Mouse (Mus musculus): ENCODE results near the gene 4930402H24Rik. TPM values are rescaled to one million over a fixed set of nuclear protein-coding genes. Genes with fewer than 3 reads are reported as not detected.

Gene 4930402H24Rik
- total and polyA plus RNA-seq, 3 experiments: 6.1 to 6.2 TPM; not detected in 1

DNA sequence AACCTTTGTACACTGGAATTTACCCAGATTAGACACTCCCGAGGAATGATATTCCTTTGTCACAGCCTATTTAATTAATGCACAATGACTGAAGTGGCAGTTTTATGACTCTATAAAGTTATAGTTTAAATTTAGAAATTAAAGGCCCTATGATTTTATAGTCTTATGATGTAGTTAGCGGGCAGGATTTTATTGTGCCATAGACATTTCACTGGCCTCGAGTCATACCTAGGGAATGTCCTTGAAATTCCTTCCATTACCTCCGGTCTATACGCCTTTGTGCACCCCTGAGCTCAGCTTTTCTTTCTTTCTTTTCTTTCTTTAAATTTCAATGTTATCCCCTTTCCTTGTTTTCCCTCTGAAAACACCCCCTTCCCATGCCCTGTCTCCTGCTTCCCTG lies 35.3 kb downstream of the 4930402H24Rik start:
- Histone ChIP-seq H3K27me3 (ENCODE audit: control insufficient read depth in 1 of 2, insufficient read depth in 2 of 2, low read length in 2 of 2) (no peaks in the 10 kb centered on the region), H3K9me3 (replicated peaks; ENCODE audit: insufficient read depth, low read length) (no peaks in the 10 kb centered on the region), H3K4me3 (ENCODE audit: control insufficient read depth in 1 of 2, insufficient read depth in 1 of 2, low read depth in 2 of 2, low read length in 2 of 2) (no peak overlapping the region), H3K27ac (ENCODE audit: control insufficient read depth, low read depth, low read length) (no peak overlapping the region), H3K9ac (ENCODE audit: control insufficient read depth, low read depth, low read length, poor library complexity, severe bottlenecking) (no peak overlapping the region), H3K4me1 (ENCODE audit: control insufficient read depth in 1 of 2, insufficient read depth in 2 of 2, low read length in 2 of 2) (no peaks in the 10 kb centered on the region), H3K36me3 (ENCODE audit: control insufficient read depth in 1 of 2, insufficient read depth in 2 of 2, low read length in 2 of 2) (no peaks in the 10 kb centered on the region), H3K79me2 (ENCODE audit: control insufficient read depth, insufficient read depth, low read length, poor library complexity) (no peaks in the 10 kb centered on the region)
- DNase-seq (ENCODE audit: low read depth, low spot score): no peak
- no peak for TF ChIP-seq ZMIZ1 (IDR thresholded peaks at IDR 0.05; ENCODE audit: low read depth, low read length)
- TF ChIP-seq ELF1 (IDR thresholded peaks at IDR 0.05; ENCODE audit: low read depth, low read length): no peak
- TF ChIP-seq UBTF (IDR thresholded peaks at IDR 0.05; ENCODE audit: borderline replicate concordance, insufficient read depth, low read depth, low read length): no peak
- TF ChIP-seq MAZ (IDR thresholded peaks at IDR 0.05; ENCODE audit: low read depth, low read length): no peak
- TF ChIP-seq KAT2A (conservative IDR thresholded peaks at IDR 0.05; ENCODE audit: low read depth, low read length): no peak
- TF ChIP-seq RCOR1 (IDR thresholded peaks at IDR 0.05; ENCODE audit: low read depth, low read length): no peak
- no peak for TF ChIP-seq CHD1 (IDR thresholded peaks at IDR 0.05; ENCODE audit: low read depth, low read length)
- TF ChIP-seq POLR2A (IDR thresholded peaks at IDR 0.05; ENCODE audit: control insufficient read depth in 1 of 2, insufficient read depth in 1 of 2, low read depth in 1 of 2, low read length in 2 of 2, poor library complexity in 1 of 2): no peak
- TF ChIP-seq SIN3A (IDR thresholded peaks at IDR 0.05; ENCODE audit: low read length): no peak
- TF ChIP-seq POLR2AphosphoS5 (IDR thresholded peaks at IDR 0.05; ENCODE audit: borderline replicate concordance, low read depth, low read length): no peak
- TF ChIP-seq ETS1 (IDR thresholded peaks at IDR 0.05; ENCODE audit: low read depth, low read length): no peak
- no peak for TF ChIP-seq GABPA (IDR thresholded peaks at IDR 0.05; ENCODE audit: low read depth, low read length)
- no peak for TF ChIP-seq ZKSCAN1 (IDR thresholded peaks at IDR 0.05; ENCODE audit: low read depth, low read length)
- no peak for TF ChIP-seq SMC3 (IDR thresholded peaks at IDR 0.05; ENCODE audit: low read depth, low read length)

DNA sequence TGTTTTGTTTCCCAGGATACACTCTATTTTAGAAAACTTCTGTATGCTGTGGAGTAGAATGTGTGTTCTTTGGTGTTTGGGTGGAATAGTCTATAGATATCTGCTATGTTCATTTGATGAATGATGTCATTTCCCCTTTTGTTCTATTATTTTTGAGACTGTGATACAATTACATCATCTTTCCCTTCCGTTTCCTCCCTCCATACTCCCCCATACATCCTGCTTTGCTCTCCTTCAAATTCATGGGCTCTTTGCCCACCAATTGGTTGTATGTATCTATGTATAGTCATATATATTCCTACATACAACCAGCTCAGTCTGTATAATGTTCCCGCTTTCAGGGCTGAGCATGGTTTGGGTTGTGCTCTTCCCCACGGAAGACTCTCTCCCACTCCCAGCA lies 44.1 kb downstream of the 4930402H24Rik start:
- peaks cover 0 to 7% of the 10 kb centered on the region in 2 experiments; a peak in 2 of 4 replicates for H3K36me3 ChIP-seq (ENCODE audit: control insufficient read depth in 1 of 2, insufficient read depth in 2 of 2, low read length in 2 of 2)
- DNase-seq (ENCODE audit: low read depth, low spot score): no peak
- H3K9me3 ChIP-seq (replicated peaks; ENCODE audit: insufficient read depth, low read length): no peaks in the 10 kb centered on the region
- H3K4me3 ChIP-seq (ENCODE audit: control insufficient read depth in 1 of 2, insufficient read depth in 1 of 2, low read depth in 2 of 2, low read length in 2 of 2): no peak overlapping the region
- TF ChIP-seq RCOR1 (IDR thresholded peaks at IDR 0.05; ENCODE audit: low read depth, low read length) (no peak), ETS1 (IDR thresholded peaks at IDR 0.05; ENCODE audit: low read depth, low read length) (0 out of 2 replicates have a peak, but pooled peaks have one; percentile 8)
- H3K27me3 ChIP-seq (ENCODE audit: control insufficient read depth in 1 of 2, insufficient read depth in 2 of 2, low read length in 2 of 2): no peaks in the 10 kb centered on the region
- peaks cover 3 to 15% of the 10 kb centered on the region in 2 experiments; a peak in 3 of 4 replicates for H3K4me1 ChIP-seq (ENCODE audit: control insufficient read depth in 1 of 2, insufficient read depth in 2 of 2, low read length in 2 of 2)
- H3K79me2 ChIP-seq (ENCODE audit: control insufficient read depth, insufficient read depth, low read length, poor library complexity): no peaks in the 10 kb centered on the region
- H3K27ac ChIP-seq (ENCODE audit: control insufficient read depth, low read depth, low read length): no peak overlapping the region
- H3K9ac ChIP-seq (ENCODE audit: control insufficient read depth, low read depth, low read length, poor library complexity, severe bottlenecking): no peak overlapping the region

DNA sequence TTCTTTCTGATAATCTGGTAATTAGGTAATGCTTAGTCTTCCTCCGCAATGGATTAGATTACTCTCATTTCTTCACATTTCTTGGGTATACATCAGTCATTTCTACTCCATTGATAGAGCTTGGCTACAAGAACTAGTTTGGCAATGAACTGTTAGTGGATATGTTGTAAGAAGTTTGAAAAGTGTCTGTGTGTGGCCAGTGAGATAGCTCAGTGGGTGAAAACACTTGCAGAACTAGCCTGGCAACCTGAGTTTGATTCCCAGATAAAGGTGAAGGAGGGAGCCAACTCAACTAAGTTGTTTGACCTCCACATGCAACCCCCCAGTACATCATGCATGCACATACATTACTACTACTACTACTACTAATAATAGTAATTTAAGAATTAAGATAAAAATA lies 53.2 kb downstream of the 4930402H24Rik start:
- no peak overlapping the region for H3K9ac ChIP-seq (ENCODE audit: control insufficient read depth, low read depth, low read length, poor library complexity, severe bottlenecking)
- no peak overlapping the region for H3K27ac ChIP-seq (ENCODE audit: control insufficient read depth, low read depth, low read length)
- TF ChIP-seq ZC3H11A (IDR thresholded peaks at IDR 0.05; ENCODE audit: low read depth, low read length) (no peak), ELF1 (IDR thresholded peaks at IDR 0.05; ENCODE audit: low read depth, low read length) (no peak), POLR2AphosphoS2 (IDR thresholded peaks at IDR 0.05; ENCODE audit: low read length) (no peak), USF1 (IDR thresholded peaks at IDR 0.05; ENCODE audit: low read depth, low read length) (no peak), ZKSCAN1 (IDR thresholded peaks at IDR 0.05; ENCODE audit: low read depth, low read length) (no peak), MAFK (IDR thresholded peaks at IDR 0.05; ENCODE audit: borderline replicate concordance, low read depth, low read length) (no peak), JUND (IDR thresholded peaks at IDR 0.05; ENCODE audit: low read depth, low read length) (no peak), USF2 (IDR thresholded peaks at IDR 0.05; ENCODE audit: borderline replicate concordance in 1 of 2, insufficient read depth in 1 of 2, low read depth in 1 of 2, low read length in 2 of 2) (no peak), EP300 (IDR thresholded peaks at IDR 0.05; ENCODE audit: low read depth in 1 of 2, low read length in 2 of 2) (no peak), MAX (IDR thresholded peaks at IDR 0.05; ENCODE audit: low read length) (no peak)
- DNase-seq (ENCODE audit: low read depth, low spot score): no peak
- H3K4me1 ChIP-seq (ENCODE audit: control insufficient read depth in 1 of 2, insufficient read depth in 2 of 2, low read length in 2 of 2): peaks cover 5 to 7% of the 10 kb centered on the region in 2 experiments; a peak in 2 of 4 replicates
- H3K79me2 ChIP-seq (ENCODE audit: control insufficient read depth, insufficient read depth, low read length, poor library complexity): no peaks in the 10 kb centered on the region
- H3K27me3 ChIP-seq (ENCODE audit: control insufficient read depth in 1 of 2, insufficient read depth in 2 of 2, low read length in 2 of 2): no peaks in the 10 kb centered on the region
- no peaks in the 10 kb centered on the region for H3K9me3 ChIP-seq (replicated peaks; ENCODE audit: insufficient read depth, low read length)
- peaks cover 0 to 4% of the 10 kb centered on the region in 2 experiments; a peak in 2 of 4 replicates for H3K36me3 ChIP-seq (ENCODE audit: control insufficient read depth in 1 of 2, insufficient read depth in 2 of 2, low read length in 2 of 2)
- H3K4me3 ChIP-seq (ENCODE audit: control insufficient read depth in 1 of 2, insufficient read depth in 1 of 2, low read depth in 2 of 2, low read length in 2 of 2): no peak overlapping the region
